Mouse (Mus musculus) kidney, adult 10 weeks (tissue): Measurements from ENCODE around the gene Rps26. TPM values are rescaled to one million over a fixed set of nuclear protein-coding genes. Genes with fewer than 3 reads are reported as not detected.

Experiments
- polyA plus RNA-seq: library from polyadenylated mRNA; stranded (reverse); fragments of 350-450 nt; fragmentation: Illumina TruSeq; extraction: RNeasy Lipid Tissue Mini Kit (QIAGEN cat#74804); gene quantifications from one replicate; pipeline ENCODE4 v1.2.3, GENCODE M21; 2014; ENCODE audit warnings: low read depth, low replicate concordance

The Rps26 gene
- 7.0 TPM for polyA plus RNA-seq

DNA sequence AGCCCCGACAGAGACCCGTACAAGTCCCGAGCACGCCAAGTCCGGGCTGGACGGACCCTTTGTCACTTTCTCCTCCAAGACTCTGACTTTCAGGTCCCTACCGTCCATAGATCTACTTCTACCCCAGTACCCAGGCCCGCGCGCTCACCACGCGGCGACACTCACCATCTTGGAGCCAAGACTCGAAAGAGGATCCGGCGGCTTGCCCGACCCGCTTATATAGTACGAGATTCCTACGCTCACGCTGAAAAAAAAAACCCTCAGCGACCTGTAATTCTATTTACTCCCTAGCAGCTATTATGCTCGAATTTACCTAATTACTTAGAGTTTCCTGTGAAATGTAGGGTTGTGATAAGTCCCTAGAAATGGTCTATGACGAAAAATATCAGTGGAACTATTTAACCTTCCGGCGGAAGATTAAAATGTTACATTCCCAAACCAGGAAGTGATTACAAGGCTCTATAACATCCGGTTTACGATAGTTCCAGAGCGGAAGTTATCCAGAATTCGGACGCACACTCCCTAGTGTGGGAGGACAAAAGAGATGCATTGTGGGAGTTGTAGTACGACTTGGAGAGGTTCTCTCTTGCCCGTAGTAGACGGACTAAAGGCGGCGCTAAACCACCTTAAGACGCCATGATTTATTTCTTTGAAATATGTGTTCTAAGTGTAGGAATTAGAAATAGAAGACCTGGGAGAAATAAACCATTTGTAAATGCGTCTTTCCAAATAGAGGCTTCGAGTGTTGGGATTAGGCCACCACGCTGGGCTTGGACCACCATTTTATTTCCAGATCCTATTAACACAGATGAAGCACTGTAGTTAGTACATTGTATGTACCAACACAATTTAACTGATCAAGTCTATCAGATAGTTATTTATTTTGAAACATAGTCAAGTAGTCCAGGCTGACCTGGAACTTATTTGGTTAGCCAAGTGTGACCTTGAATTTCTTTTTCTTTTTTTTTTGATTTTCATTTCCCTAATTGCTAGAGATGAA lies at the start of gene Rps26:
TSS of gene Rps26 (minus strand) at position 437 of the 1,000 bp plus-strand sequence.

DNA sequence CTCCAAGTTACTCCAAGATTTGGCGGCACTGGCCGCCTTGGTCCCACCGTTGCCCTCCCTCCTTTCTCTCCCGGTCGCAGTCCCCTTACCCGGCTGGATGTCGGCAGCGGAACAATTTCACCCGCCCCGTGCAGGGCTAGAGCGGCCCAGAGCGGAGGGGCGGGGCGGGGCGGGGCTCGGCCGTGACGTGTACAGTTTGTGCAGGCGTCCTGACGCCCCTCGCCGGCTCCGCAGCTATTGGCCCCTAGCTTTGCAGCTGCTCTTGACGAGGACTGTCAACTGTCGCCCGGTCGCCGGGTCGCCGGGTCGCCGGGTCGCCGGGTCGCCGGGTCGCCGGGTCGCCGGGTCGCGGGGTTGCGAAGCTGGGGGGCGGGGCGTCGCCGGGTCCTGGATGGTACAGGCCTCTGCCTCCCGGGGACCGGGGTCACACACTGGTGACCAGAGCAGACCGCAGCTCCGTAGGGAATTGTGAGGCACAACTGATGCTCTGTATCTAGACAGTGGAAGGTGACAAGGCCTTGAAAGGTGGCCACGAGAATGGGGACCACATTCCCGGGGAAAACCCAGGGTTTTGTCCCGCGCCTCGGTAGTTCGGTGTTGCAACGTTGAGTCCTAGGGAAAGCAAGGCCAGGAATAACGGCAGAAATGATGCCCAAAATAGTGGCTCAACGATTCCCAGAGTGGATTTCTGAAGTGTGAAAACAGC lies 47.4 kb upstream of the Rps26 start, which contains the start of gene Suox:
TSS of gene Suox (minus strand) at position 311 of the 706 bp plus-strand sequence.

DNA sequence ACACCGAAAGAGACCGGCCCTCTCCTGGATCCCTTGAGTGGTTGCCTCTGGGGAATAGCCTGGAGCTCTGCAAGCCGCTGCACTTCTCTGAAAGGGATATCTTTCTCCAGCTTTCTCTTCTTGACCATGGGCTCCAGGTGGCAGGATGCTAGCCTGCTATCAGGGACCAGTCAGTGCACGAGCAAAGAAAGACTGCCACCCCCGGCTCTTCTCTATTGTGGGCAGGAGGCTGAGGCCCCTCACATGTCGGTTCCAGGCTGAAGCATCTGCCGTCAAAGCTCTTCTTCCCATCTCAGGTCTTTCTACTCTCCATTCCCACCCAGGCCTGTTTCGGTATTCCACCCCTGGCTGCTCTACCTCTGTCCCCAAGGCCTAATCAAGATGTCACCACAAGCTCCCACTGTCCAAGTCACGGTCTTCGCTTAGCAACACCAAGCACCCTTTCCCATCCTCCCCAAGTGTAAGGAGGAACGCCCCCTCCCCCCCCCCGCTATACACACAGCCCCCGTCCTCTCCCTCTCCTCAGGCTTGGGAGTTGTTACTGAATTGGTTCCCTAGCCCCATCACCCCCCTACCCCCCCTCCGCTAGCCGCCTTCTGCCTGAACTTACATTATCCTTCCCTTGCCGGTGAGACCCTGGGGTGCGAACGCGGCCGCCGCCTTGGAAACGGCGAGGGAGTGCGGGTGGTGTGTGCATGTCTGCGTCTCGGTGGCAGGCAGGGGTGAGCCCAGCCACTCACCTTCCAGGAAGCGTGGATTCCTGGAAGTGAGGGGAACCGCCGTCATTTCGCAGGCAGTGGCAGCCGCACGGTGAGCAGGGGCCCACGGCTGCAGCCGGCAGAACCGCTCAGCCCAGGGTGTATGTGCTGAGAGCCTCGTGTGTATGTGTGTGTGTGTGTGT lies 18.8 kb upstream of the Rps26 start, which contains the start of gene Ikzf4:
TSS of gene Ikzf4 (minus strand) at position 881 of the 901 bp plus-strand sequence.

DNA sequence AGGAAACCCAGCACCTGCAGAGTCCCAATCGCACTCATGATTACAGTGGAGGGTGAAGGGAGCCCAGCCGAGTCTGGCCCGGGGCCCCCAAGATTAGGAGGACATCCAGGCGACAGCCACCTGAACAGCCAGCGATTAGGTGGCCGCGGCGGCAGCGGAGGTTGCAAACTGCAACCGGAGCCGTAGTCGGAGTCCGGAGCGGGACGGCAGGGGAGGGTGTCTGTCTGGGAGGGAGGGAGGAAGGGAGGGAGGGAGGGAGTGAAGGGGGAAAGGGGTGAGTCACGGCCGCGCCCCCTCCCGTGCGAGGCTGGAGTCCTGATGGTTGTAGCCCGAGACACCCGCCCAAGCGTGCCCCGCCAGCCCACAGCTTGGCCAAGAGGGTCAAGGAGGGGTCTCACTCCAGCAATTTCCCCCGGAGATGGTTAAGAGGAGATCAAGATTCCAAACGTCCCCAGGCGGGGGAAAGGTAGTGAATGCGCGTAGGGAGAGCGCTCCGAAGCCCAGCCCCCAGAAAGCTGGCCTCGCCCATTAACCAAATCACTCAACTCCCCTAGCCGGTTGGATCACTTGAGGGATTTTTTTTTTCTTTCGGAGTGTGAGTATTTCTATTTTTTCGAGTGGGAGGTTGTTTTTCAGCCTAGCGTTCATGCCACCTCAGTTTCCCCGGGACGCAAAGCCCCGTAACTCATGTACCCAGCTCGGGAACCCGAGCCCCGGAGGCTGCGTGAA lies 36.9 kb downstream of the Rps26 start, which contains the start of gene Erbb3:
TSS of gene Erbb3 (minus strand) at position 189 of the 729 bp plus-strand sequence.

Other genes starting within 250 kb of the Rps26 start
- 4.6 TPM for gene Ankrd52, start 249.6 kb downstream of the Rps26 start, polyA plus RNA-seq
- 0.53 TPM for gene Slc39a5, start 225.5 kb downstream of the Rps26 start, polyA plus RNA-seq
- gene Nabp2, start 215.3 kb downstream of the Rps26 start, polyA plus RNA-seq: 18.4 TPM
- gene Rnf41, start 215.1 kb downstream of the Rps26 start, polyA plus RNA-seq: 4.9 TPM
- 47.7 TPM for gene Smarcc2, start 167.5 kb downstream of the Rps26 start, polyA plus RNA-seq
- gene Myl6, start 132.6 kb downstream of the Rps26 start, polyA plus RNA-seq: 99.8 TPM
- 0.40 TPM for gene Myl6b, start 128.1 kb downstream of the Rps26 start, polyA plus RNA-seq
- gene Esyt1, start 100.9 kb downstream of the Rps26 start, polyA plus RNA-seq: 2.3 TPM
- 1.6 TPM for gene Zc3h10, start 79.0 kb downstream of the Rps26 start, polyA plus RNA-seq
- 11.9 TPM for gene Rpl41, start 77.4 kb downstream of the Rps26 start, polyA plus RNA-seq
- 69.1 TPM for gene Pa2g4, start 60.8 kb downstream of the Rps26 start, polyA plus RNA-seq
- gene Erbb3, start 37.1 kb downstream of the Rps26 start, polyA plus RNA-seq: 28.2 TPM
- gene Ikzf4, start 19.2 kb upstream of the Rps26 start, polyA plus RNA-seq: 1.1 TPM
- gene Suox, start 47.3 kb upstream of the Rps26 start, polyA plus RNA-seq: 25.8 TPM
- 128 TPM for gene Rab5b, start 69.5 kb upstream of the Rps26 start, polyA plus RNA-seq
- not detected for gene Pmel, start 77.4 kb upstream of the Rps26 start, polyA plus RNA-seq
- gene Cdk2, start 78.3 kb upstream of the Rps26 start, polyA plus RNA-seq: 8.1 TPM
- gene Dgka, start 118.1 kb upstream of the Rps26 start, polyA plus RNA-seq: 8.3 TPM
- gene Pym1, start 121.1 kb upstream of the Rps26 start, polyA plus RNA-seq: 0.57 TPM
- gene Mmp19, start 164.2 kb upstream of the Rps26 start, polyA plus RNA-seq: 0.36 TPM
- gene Dnajc14, start 177.3 kb upstream of the Rps26 start, polyA plus RNA-seq: 33.2 TPM
- gene Tmem198b, start 177.6 kb upstream of the Rps26 start, polyA plus RNA-seq: 2.6 TPM
- gene Sarnp, start 190.6 kb upstream of the Rps26 start, polyA plus RNA-seq: 248 TPM
- 130 TPM for gene Ormdl2, start 194.9 kb upstream of the Rps26 start, polyA plus RNA-seq